Mouse (Mus musculus): Measurements from ENCODE around the gene Klhl11. TPM values are rescaled to one million over a fixed set of nuclear protein-coding genes. Genes with fewer than 3 reads are reported as not detected.
A peak's percentile ranks its signal among the peaks of the same experiment; 100 is the strongest.

Klhl11 gene
- polyA plus RNA-seq, 1 experiment from 2014 or later, result 8.6 TPM

DNA sequence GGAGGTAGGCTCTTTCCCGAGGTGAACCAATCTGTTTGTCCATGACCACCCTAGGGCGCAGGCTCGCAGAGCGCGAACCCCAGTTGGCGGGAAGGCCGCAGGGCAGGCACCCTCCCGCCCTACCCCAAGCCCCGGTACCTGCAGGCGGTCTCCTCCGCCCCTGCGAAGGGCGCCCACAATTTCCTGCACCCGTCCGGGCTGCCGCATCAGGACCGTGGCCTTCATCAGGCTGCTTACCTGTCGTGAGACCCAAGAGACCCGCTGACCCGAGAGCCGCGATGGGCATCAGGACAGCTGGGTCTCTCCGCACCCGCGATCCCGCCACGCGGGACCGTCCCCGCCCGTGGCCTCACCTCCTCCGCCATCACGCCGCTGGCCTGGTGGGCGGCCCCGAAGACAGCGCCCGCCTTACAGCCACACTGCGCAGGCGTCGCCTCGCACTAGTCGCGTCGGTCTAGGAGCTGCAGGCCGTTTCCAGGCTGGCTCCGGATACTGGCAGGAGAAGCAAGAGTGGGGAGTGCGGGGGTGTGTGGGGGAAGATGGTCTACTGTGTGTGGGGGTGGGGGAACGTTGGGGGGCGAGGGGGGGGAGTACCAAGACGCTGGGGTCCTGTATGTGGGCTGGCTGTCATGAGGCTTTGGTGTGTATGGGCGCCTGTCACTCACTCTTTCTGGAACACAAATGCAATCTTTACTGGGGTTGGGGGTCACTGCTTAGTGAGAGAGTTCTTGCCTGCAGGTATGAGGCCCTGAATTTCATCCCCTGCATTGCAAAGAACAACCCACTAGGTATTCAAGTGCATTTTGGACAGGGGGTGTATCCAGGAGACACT is 31.6 kb downstream of the Klhl11 start:
- Histone ChIP-seq H3K4me2 (ENCODE audit: low read length) (peak overlapping the region; percentile 79), H3K27ac (replicated peaks in 1 of 2; ENCODE audit: control insufficient read depth in 1 of 2, insufficient read depth in 1 of 2, low read depth in 2 of 2, low read length in 2 of 2) (peak overlapping the region; percentile 20 to 73; a peak in 2 of 4 replicates), H3K4me3 (ENCODE audit: control insufficient read depth in 1 of 2, insufficient read depth in 1 of 2, low read depth in 1 of 2, low read length in 2 of 2) (peak overlapping the region; percentile 77 to 89), H3K9ac (ENCODE audit: low read length) (peak overlapping the region; percentile 94), H3K4me1 (ENCODE audit: control insufficient read depth in 2 of 2, insufficient read depth in 2 of 2, low read length in 2 of 2) (peaks cover 3 to 9% of the 10 kb centered on the region in 2 experiments), H3K9me3 (ENCODE audit: control insufficient read depth, low read length) (no peaks in the 10 kb centered on the region), H3K36me3 (ENCODE audit: control insufficient read depth, insufficient read depth, low read length) (peaks cover 19% of the 10 kb centered on the region), H3K27me3 (ENCODE audit: control insufficient read depth, insufficient read depth, low read length) (no peaks in the 10 kb centered on the region)
- 2% methylated on average over 50 of the region's 52 CpGs for whole genome bisulfite sequencing
- peak; percentile 96 for ATAC-seq (ENCODE audit: insufficient number of reproducible peaks, insufficient read depth, low FRiP score, low read depth)

DNA sequence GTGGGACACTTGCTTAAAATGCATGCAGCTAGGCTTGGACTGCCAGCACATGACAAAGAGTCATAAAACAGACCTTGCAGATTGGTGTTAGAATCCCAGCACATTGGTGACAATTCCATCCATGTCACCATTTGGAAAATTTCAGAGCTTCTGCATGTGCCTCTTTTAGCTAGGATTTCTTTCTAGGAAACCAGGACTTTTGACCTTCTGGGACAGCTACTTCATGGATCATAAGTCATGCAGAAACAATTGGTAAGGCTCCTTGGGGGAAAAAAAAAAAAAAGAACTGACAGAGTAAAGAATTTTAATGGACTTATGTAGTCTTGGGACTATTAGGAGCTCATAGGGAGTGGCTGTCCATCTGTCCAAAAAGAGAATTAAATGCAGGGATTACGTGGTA is 34.6 kb downstream of the Klhl11 start:
- Histone ChIP-seq H3K27ac (replicated peaks in 1 of 2; ENCODE audit: control insufficient read depth in 1 of 2, insufficient read depth in 1 of 2, low read depth in 2 of 2, low read length in 2 of 2) (no peak overlapping the region), H3K4me1 (ENCODE audit: control insufficient read depth in 2 of 2, insufficient read depth in 2 of 2, low read length in 2 of 2) (peaks cover 3 to 9% of the 10 kb centered on the region in 2 experiments), H3K27me3 (ENCODE audit: control insufficient read depth, insufficient read depth, low read length) (no peaks in the 10 kb centered on the region), H3K4me3 (ENCODE audit: control insufficient read depth in 1 of 2, insufficient read depth in 1 of 2, low read depth in 1 of 2, low read length in 2 of 2) (no peak overlapping the region), H3K4me2 (ENCODE audit: low read length) (no peak overlapping the region), H3K36me3 (ENCODE audit: control insufficient read depth, insufficient read depth, low read length) (peaks cover 40% of the 10 kb centered on the region), H3K9ac (ENCODE audit: low read length) (no peak overlapping the region), H3K9me3 (ENCODE audit: control insufficient read depth, low read length) (no peaks in the 10 kb centered on the region)
- no peak for ATAC-seq (ENCODE audit: insufficient number of reproducible peaks, insufficient read depth, low FRiP score, low read depth)
- WGBS, result 91% methylated on average over 1 of the region's 1 CpGs

DNA sequence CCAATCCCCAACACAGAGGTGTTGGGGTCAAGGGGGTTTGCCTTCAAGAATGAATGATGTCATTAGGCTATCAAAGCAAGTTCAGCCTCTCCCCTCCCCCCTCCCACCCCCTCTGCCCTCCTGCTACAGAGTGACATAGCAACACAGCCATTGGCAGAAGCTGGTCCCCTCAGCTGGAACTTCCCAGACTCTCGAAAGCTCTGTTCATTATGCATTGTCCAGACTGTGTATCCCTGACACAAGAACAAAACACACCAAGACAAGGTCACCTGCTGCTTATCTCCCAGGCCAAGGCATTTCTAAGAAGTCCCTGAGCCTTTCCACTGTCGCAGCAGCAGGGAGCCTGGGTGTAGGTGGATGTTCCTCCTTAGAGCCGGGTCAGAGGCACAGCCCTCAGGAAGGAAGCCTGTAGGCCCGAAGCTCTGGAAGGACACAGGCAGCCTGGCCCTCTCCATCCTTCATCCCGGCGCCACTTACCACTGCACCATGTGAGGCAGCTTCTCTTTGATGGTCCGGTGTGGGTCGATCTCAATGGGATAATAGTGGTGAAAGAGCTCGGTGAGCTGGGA is 36.8 kb downstream of the Klhl11 start:
- peaks cover 49% of the 10 kb centered on the region for H3K36me3 ChIP-seq (ENCODE audit: control insufficient read depth, insufficient read depth, low read length)
- H3K27ac ChIP-seq (replicated peaks in 1 of 2; ENCODE audit: control insufficient read depth in 1 of 2, insufficient read depth in 1 of 2, low read depth in 2 of 2, low read length in 2 of 2), result no peak overlapping the region
- no peak overlapping the region for H3K4me3 ChIP-seq (ENCODE audit: control insufficient read depth in 1 of 2, insufficient read depth in 1 of 2, low read depth in 1 of 2, low read length in 2 of 2)
- H3K4me1 ChIP-seq (ENCODE audit: control insufficient read depth in 2 of 2, insufficient read depth in 2 of 2, low read length in 2 of 2), result peaks cover 12 to 18% of the 10 kb centered on the region in 2 experiments
- 82% methylated on average over 9 of the region's 9 CpGs for WGBS
- no peak overlapping the region for H3K9ac ChIP-seq (ENCODE audit: low read length)
- no peaks in the 10 kb centered on the region for H3K9me3 ChIP-seq (ENCODE audit: control insufficient read depth, low read length)
- no peak for ATAC-seq (ENCODE audit: insufficient number of reproducible peaks, insufficient read depth, low FRiP score, low read depth)
- H3K27me3 ChIP-seq (ENCODE audit: control insufficient read depth, insufficient read depth, low read length), result no peaks in the 10 kb centered on the region
- H3K4me2 ChIP-seq (ENCODE audit: low read length), result no peak overlapping the region

DNA sequence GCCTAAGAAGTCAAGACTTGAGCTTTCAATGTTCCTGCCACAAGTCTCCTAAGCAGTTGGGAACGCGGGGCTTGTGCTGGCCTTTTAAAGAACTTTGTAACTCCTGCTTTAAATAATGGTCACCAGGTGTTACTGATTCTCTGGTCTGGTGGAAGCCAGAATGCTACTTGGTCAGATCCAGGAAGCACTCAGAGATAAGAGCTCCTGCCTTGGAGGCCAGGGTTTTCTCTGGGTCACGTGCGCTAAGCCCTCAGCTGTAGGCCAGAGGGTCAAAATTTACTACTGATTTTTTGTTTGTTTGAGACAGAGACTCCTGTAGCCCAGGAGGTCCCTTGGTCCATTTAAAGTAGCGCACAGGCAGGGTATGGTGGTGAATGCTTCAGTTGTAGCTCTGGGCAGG is 40.5 kb downstream of the Klhl11 start:
- 70% methylated on average over 5 of the region's 5 CpGs for WGBS
- Histone ChIP-seq H3K9me3 (ENCODE audit: control insufficient read depth, low read length) (no peaks in the 10 kb centered on the region), H3K4me1 (ENCODE audit: control insufficient read depth in 2 of 2, insufficient read depth in 2 of 2, low read length in 2 of 2) (peaks cover 34% of the 10 kb centered on the region in 2 experiments), H3K27ac (replicated peaks in 1 of 2; ENCODE audit: control insufficient read depth in 1 of 2, insufficient read depth in 1 of 2, low read depth in 2 of 2, low read length in 2 of 2) (no peak overlapping the region), H3K4me2 (ENCODE audit: low read length) (no peak overlapping the region), H3K4me3 (ENCODE audit: control insufficient read depth in 1 of 2, insufficient read depth in 1 of 2, low read depth in 1 of 2, low read length in 2 of 2) (no peak overlapping the region), H3K9ac (ENCODE audit: low read length) (no peak overlapping the region), H3K36me3 (ENCODE audit: control insufficient read depth, insufficient read depth, low read length) (peaks cover 57% of the 10 kb centered on the region), H3K27me3 (ENCODE audit: control insufficient read depth, insufficient read depth, low read length) (no peaks in the 10 kb centered on the region)
- no peak for ATAC-seq (ENCODE audit: insufficient number of reproducible peaks, insufficient read depth, low FRiP score, low read depth)

DNA sequence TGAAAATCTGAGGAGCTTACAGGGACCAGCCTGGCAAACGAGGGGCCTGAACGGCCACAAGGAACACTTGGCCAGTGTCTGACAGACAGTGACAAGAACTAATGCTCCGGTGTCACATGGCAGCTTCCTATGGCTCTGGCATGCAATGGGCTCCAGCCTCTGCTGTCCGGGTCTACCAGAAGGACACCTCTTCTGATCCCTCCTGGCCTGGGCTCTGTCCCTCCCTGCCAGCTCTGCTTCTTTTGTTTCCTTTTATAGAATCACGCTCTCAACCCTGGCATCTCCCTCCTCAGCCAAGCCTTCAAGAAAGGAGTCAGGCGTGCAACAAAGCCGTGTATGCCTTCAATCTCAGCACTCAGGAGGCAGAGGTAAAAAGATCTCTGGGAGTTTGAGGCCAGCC is 42.5 kb downstream of the Klhl11 start:
- H3K36me3 ChIP-seq (ENCODE audit: control insufficient read depth, insufficient read depth, low read length), result peaks cover 45% of the 10 kb centered on the region
- 35% methylated on average over 7 of the region's 7 CpGs for WGBS

DNA sequence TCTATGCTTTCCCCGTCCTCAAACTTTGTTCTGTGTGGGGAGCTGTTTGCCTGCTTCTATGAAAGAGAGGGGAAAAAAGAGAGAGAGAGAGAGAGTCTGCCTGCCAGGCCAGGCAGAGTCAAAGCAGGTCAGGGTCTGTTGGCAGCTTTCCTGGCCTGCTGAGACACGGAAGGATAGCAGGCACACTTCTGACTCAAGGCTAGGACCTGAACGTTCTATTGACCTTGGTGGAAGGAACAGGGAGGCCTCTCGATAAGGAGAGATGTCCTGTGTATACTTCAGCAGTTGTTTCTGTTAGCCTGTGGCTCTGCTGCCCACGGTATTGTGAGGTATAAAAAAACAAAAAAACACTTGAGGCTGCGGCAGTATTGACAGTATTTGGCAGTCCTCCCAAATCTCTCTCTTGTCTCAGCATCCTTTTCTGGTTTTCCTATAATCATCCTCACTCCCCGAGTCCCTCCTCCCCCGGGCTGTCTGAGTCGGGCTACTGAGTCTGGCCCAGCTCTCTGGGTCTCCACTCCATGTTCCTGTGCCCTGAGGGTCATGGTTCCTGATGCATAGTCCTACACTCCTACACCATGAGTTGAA is 43.8 kb downstream of the Klhl11 start:
- H3K4me2 ChIP-seq (ENCODE audit: low read length), result no peak overlapping the region
- H3K9ac ChIP-seq (ENCODE audit: low read length), result peak overlapping the region; percentile 18; the same call in 1 of the 2 replicates

More for the DNA sequence above, 42.5 kb downstream of the Klhl11 start:
- ATAC-seq (ENCODE audit: insufficient number of reproducible peaks, insufficient read depth, low FRiP score, low read depth), result peak; percentile 14; the same call in 1 of the 2 replicates
- H3K4me2 ChIP-seq (ENCODE audit: low read length), result no peak overlapping the region
- peak overlapping the region; percentile 52 to 79 for H3K27ac ChIP-seq (replicated peaks in 1 of 2; ENCODE audit: control insufficient read depth in 1 of 2, insufficient read depth in 1 of 2, low read depth in 2 of 2, low read length in 2 of 2)
- no peak overlapping the region for H3K4me3 ChIP-seq (ENCODE audit: control insufficient read depth in 1 of 2, insufficient read depth in 1 of 2, low read depth in 1 of 2, low read length in 2 of 2)
- H3K9me3 ChIP-seq (ENCODE audit: control insufficient read depth, low read length), result no peaks in the 10 kb centered on the region
- H3K27me3 ChIP-seq (ENCODE audit: control insufficient read depth, insufficient read depth, low read length), result no peaks in the 10 kb centered on the region
- peaks cover 39 to 42% of the 10 kb centered on the region in 2 experiments for H3K4me1 ChIP-seq (ENCODE audit: control insufficient read depth in 2 of 2, insufficient read depth in 2 of 2, low read length in 2 of 2)
- peak overlapping the region; percentile 18; the same call in 1 of the 2 replicates for H3K9ac ChIP-seq (ENCODE audit: low read length)

DNA sequence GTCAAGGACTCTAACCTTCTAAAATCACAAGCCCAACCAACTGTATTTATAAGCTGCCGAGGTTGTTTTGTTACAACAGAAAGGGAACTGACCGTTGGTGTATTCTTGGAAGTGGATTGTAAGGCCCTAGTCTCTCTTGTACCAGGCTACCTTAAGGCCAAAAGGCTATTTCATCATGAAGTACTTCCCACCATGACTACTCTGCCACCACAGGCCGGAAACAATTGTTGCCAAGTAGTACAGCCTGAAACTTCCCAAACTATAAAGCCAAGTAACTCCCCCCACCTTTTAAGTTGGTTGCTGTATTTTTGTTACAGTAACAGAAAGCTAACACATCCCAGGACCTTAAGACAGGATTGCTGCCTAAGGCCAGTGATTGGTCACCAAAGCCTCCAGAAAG is 45.7 kb downstream of the Klhl11 start:
- Histone ChIP-seq H3K27me3 (ENCODE audit: control insufficient read depth, insufficient read depth, low read length) (no peaks in the 10 kb centered on the region), H3K27ac (replicated peaks in 1 of 2; ENCODE audit: control insufficient read depth in 1 of 2, insufficient read depth in 1 of 2, low read depth in 2 of 2, low read length in 2 of 2) (no peak overlapping the region), H3K4me3 (ENCODE audit: control insufficient read depth in 1 of 2, insufficient read depth in 1 of 2, low read depth in 1 of 2, low read length in 2 of 2) (no peak overlapping the region), H3K4me1 (ENCODE audit: control insufficient read depth in 2 of 2, insufficient read depth in 2 of 2, low read length in 2 of 2) (peaks cover 35 to 37% of the 10 kb centered on the region in 2 experiments), H3K4me2 (ENCODE audit: low read length) (no peak overlapping the region), H3K9ac (ENCODE audit: low read length) (no peak overlapping the region), H3K9me3 (ENCODE audit: control insufficient read depth, low read length) (no peaks in the 10 kb centered on the region), H3K36me3 (ENCODE audit: control insufficient read depth, insufficient read depth, low read length) (peaks cover 55% of the 10 kb centered on the region)
- no peak for ATAC-seq (ENCODE audit: insufficient number of reproducible peaks, insufficient read depth, low FRiP score, low read depth)
- 64% methylated on average over 3 of the region's 3 CpGs for WGBS

More for the DNA sequence above, 43.8 kb downstream of the Klhl11 start:
- ATAC-seq (ENCODE audit: insufficient number of reproducible peaks, insufficient read depth, low FRiP score, low read depth), result peak; percentile 28; the same call in 1 of the 2 replicates
- Histone ChIP-seq H3K36me3 (ENCODE audit: control insufficient read depth, insufficient read depth, low read length) (peaks cover 48% of the 10 kb centered on the region), H3K9me3 (ENCODE audit: control insufficient read depth, low read length) (no peaks in the 10 kb centered on the region), H3K4me3 (ENCODE audit: control insufficient read depth in 1 of 2, insufficient read depth in 1 of 2, low read depth in 1 of 2, low read length in 2 of 2) (no peak overlapping the region), H3K27ac (replicated peaks in 1 of 2; ENCODE audit: control insufficient read depth in 1 of 2, insufficient read depth in 1 of 2, low read depth in 2 of 2, low read length in 2 of 2) (peak overlapping the region; percentile 72 to 79), H3K4me1 (ENCODE audit: control insufficient read depth in 2 of 2, insufficient read depth in 2 of 2, low read length in 2 of 2) (peaks cover 39 to 42% of the 10 kb centered on the region in 2 experiments), H3K27me3 (ENCODE audit: control insufficient read depth, insufficient read depth, low read length) (no peaks in the 10 kb centered on the region)
- WGBS, result 14% methylated on average over 9 of the region's 9 CpGs
